8 mouse cellular contexts compared by ENCODE assay signal in the genomic region with DNA sequence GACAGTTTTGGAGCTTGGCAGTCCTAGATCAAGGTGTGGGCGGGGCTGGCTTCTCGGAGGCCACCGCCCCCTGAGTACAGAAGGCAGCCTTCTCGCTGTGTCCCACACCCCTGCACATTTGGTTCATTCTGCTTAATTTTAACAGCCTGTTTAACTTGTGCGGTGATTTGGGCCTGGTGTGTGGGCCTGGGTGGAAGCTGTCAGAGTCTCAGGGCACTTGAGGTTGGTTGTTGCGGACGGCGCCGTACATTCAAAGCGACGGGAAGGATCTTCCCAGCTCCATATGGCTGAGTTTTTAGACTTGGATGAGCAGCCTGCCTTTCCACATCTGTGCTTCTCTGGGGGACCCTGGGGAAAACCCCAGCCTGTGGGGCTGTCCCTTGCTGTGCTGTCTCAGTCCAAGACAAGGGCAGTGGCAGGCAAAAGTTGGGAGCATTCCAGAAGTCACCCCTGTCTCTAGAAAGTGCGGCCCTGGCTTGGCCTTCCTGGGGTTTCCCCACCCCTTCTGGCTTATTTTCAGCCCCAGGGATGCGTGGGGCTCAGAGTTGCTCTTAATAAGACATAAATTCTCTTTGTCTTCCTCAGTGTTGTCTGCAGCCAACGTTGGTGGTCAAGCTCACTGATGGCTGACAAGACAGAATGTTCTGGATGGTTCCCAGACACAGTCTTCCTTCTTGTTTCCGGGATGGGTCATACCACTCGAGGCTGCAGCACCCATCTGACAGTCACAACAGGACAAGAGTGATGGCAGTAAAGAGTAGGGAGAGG. TPM values are rescaled to one million over a fixed set of nuclear protein-coding genes. Genes with fewer than 3 reads are reported as not detected.
A peak's percentile ranks its signal among the peaks of the same experiment; 100 is the strongest.
DNase-seq lines count a peak whose midpoint lies in the region; ATAC-seq and TF ChIP-seq lines count a peak whose summit lies in the region.
"Had no signal": no experiment of that assay in that cellular context is flagged by ENCODE, and none has a peak within 500 bp of the region (broad histone marks: within the 10 kb centered on the region; RNA-seq: fewer than 3 reads in every experiment).

No protein-coding gene starts in this region.

- WGBS in kidney, embryonic 14.5 days, result 45% methylated on average over 16 of the region's 16 CpGs
- WGBS in embryonic facial prominence, embryonic 14.5 days, result 58% methylated on average over 16 of the region's 16 CpGs
- 55% methylated on average over 16 of the region's 16 CpGs for WGBS in intestine, postnatal 0 days
- WGBS in liver, embryonic 13.5 days (ENCODE audit: insufficient replicate concordance), result 72% methylated on average over 16 of the region's 16 CpGs

- peak; percentile 23; the same call in 1 of the 2 replicates for ATAC-seq in kidney, embryonic 14.5 days (ENCODE audit: low FRiP score, low TSS enrichment)
- ATAC-seq in embryonic facial prominence, embryonic 14.5 days (ENCODE audit: low read depth), result no peak
- peak; percentile 32; the same call in 1 of the 2 replicates for ATAC-seq in intestine, postnatal 0 days
- ATAC-seq in liver, embryonic 13.5 days (ENCODE audit: low read depth), result no peak
- ATAC-seq: forebrain, embryonic 16.5 days had no signal

- H3K4me3 ChIP-seq in kidney, embryonic 14.5 days (ENCODE audit: low read length), result no peak overlapping the region
- no peak overlapping the region for H3K4me3 ChIP-seq in embryonic facial prominence, embryonic 14.5 days (ENCODE audit: low read depth, low read length)
- H3K4me3 ChIP-seq in intestine, postnatal 0 days (ENCODE audit: low read depth, low read length), result no peak overlapping the region
- H3K4me3 ChIP-seq in liver, embryonic 13.5 days (replicated peaks), result no peak overlapping the region

- DNase-seq in kidney, adult 18-20 months, result no peak
- DNase-seq in embryonic facial prominence, embryonic 14.5 days (ENCODE audit: low spot score), result peak; percentile 41
- DNase-seq in liver, embryonic 13.5 days, result no peak
- DNase-seq in c-Kit-positive CD71-positive TER-119-positive erythroid progenitor cells, embryonic 14.5 days (ENCODE audit: low spot score), result no peak
- DNase-seq in embryo, embryonic 9.5 days (ENCODE audit: extremely low spot score), result no peak

- 0 out of 2 replicates have a peak overlapping the region, but pooled peaks have one; percentile 10 for H3K27ac ChIP-seq in kidney, embryonic 14.5 days (ENCODE audit: low read depth, low read length)
- H3K27ac ChIP-seq in embryonic facial prominence, embryonic 14.5 days (replicated peaks; ENCODE audit: low read depth, low read length), result peak overlapping the region; percentile 48; the same call in 1 of the 2 replicates
- no peak overlapping the region; the same call in 1 of the 2 replicates for H3K27ac ChIP-seq in intestine, postnatal 0 days (ENCODE audit: low read depth, low read length)
- peak overlapping the region; percentile 35 for H3K27ac ChIP-seq in liver, embryonic 13.5 days

- no peak overlapping the region for H3K9ac ChIP-seq in kidney, embryonic 14.5 days (ENCODE audit: low read depth, low read length)
- no peak overlapping the region for H3K9ac ChIP-seq in embryonic facial prominence, embryonic 14.5 days (ENCODE audit: low read depth, low read length)
- no peak overlapping the region for H3K9ac ChIP-seq in intestine, postnatal 0 days (ENCODE audit: low read depth, low read length)
- H3K9ac ChIP-seq in liver, embryonic 13.5 days, result peak overlapping the region; percentile 37

- H3K36me3 ChIP-seq in kidney, embryonic 14.5 days (ENCODE audit: control insufficient read depth, insufficient read depth, low read length), result no peaks in the 10 kb centered on the region
- no peaks in the 10 kb centered on the region for H3K36me3 ChIP-seq in embryonic facial prominence, embryonic 14.5 days (ENCODE audit: control insufficient read depth, insufficient read depth, low read length)
- H3K36me3 ChIP-seq in intestine, postnatal 0 days (ENCODE audit: control insufficient read depth, insufficient read depth), result no peaks in the 10 kb centered on the region; the same call in 1 of the 2 replicates
- H3K36me3 ChIP-seq in liver, embryonic 13.5 days, result peaks cover 62% of the 10 kb centered on the region

- H3K4me1 ChIP-seq in kidney, embryonic 14.5 days (ENCODE audit: control insufficient read depth, insufficient read depth, low read length), result peaks cover 20% of the 10 kb centered on the region
- peaks cover 23% of the 10 kb centered on the region for H3K4me1 ChIP-seq in embryonic facial prominence, embryonic 14.5 days (ENCODE audit: control insufficient read depth, insufficient read depth, low read length)
- no peaks in the 10 kb centered on the region for H3K4me1 ChIP-seq in intestine, postnatal 0 days (replicated peaks; ENCODE audit: control insufficient read depth, insufficient read depth, low read length)
- peaks cover 97% of the 10 kb centered on the region for H3K4me1 ChIP-seq in liver, embryonic 13.5 days (replicated peaks)

- 0 out of 2 replicates have a peak, but pooled peaks cover 3% of the 10 kb centered on the region for H3K9me3 ChIP-seq in kidney, embryonic 14.5 days (ENCODE audit: control insufficient read depth, low read length)
- H3K9me3 ChIP-seq in embryonic facial prominence, embryonic 14.5 days (ENCODE audit: control insufficient read depth, low read length), result no peaks in the 10 kb centered on the region
- no peaks in the 10 kb centered on the region for H3K9me3 ChIP-seq in intestine, postnatal 0 days (ENCODE audit: control insufficient read depth)
- H3K9me3 ChIP-seq in liver, embryonic 13.5 days (replicated peaks), result no peaks in the 10 kb centered on the region

- H3K27me3 ChIP-seq in kidney, embryonic 14.5 days (ENCODE audit: control insufficient read depth, insufficient read depth, low read length), result no peaks in the 10 kb centered on the region
- H3K27me3 ChIP-seq in embryonic facial prominence, embryonic 14.5 days (replicated peaks; ENCODE audit: control insufficient read depth, insufficient read depth, low read length), result no peaks in the 10 kb centered on the region
- H3K27me3 ChIP-seq in intestine, postnatal 0 days (replicated peaks; ENCODE audit: control insufficient read depth, insufficient read depth, low read length), result no peaks in the 10 kb centered on the region
- H3K27me3 ChIP-seq in liver, embryonic 13.5 days, result no peaks in the 10 kb centered on the region

- no peak overlapping the region for H3K4me2 ChIP-seq in kidney, embryonic 14.5 days (replicated peaks; ENCODE audit: low read depth, low read length)
- H3K4me2 ChIP-seq in embryonic facial prominence, embryonic 14.5 days (ENCODE audit: low read depth, low read length), result no peak overlapping the region
- no peak overlapping the region for H3K4me2 ChIP-seq in intestine, postnatal 0 days (replicated peaks; ENCODE audit: low read depth)
- H3K4me2 ChIP-seq in liver, embryonic 13.5 days, result 0 out of 2 replicates have a peak overlapping the region, but pooled peaks have one; percentile 9

- TF ChIP-seq CTCF in intestine, postnatal 0 days (IDR thresholded peaks at IDR 0.05; ENCODE audit: low read depth), result no peak

RNA-seq across cellular contexts. Expression of a gene that starts 12.7 kb away (rescaled TPM):
- 22.8 and 29.9 TPM in 2 replicates for polyA plus RNA-seq in kidney, embryonic 14.5 days (2014; fragmentation: Nextera tagmentation; extraction: Ambion mirVana)
- polyA plus RNA-seq in embryonic facial prominence, embryonic 14.5 days (2014; fragmentation: Nextera tagmentation; extraction: Ambion mirVana), result 29.1 and 30.4 TPM in 2 replicates
- polyA plus RNA-seq in intestine, postnatal 0 days (2015; fragmentation: Nextera tagmentation; extraction: Ambion mirVana), result 65.4 and 78.2 TPM in 2 replicates
- 66.8 and 68.8 TPM in 2 replicates for polyA plus RNA-seq in liver, embryonic 13.5 days (2015; fragmentation: Nextera tagmentation; extraction: Ambion mirVana)

Comparison
In these comparisons a context has a peak if more than half of its experiments do, and no peak if none do; other contexts are left out.
1. ATAC-seq: peak in kidney, embryonic 14.5 days (single experiment) and intestine, postnatal 0 days (single experiment); none in embryonic facial prominence, embryonic 14.5 days (single experiment) and liver, embryonic 13.5 days (single experiment).